Mouse (Mus musculus) MEL (cell line): ENCODE data around the gene Nars2. TPM values are rescaled to one million over a fixed set of nuclear protein-coding genes. Genes with fewer than 3 reads are reported as not detected.

ENCODE experiments used
- DNase-seq: peaks from one replicate; pipeline ENCODE4 v3.0.0; 2011; ENCODE audit warnings: low read depth, low spot score
- H3K27ac ChIP-seq: 2 replicates; pipeline ENCODE4 v1.5.1; 2012; ENCODE audit warnings: low read depth, mild to moderate bottlenecking, control low read depth, low read length, moderate library complexity; ENCODE audit not compliant: control insufficient read depth
- H3K27me3 ChIP-seq, 2 experiments: fragments of 150-350 bp in 1 of 2; sonication (generic) in 1 of 2; 2 replicates each; pipeline ENCODE4 v1.6.1; 2012; ENCODE audit warnings: low read length in 2 of 2, mild to moderate bottlenecking in 2 of 2, improper control_type of control experiment in 1 of 2, moderate library complexity in 1 of 2; ENCODE audit not compliant: insufficient read depth in 2 of 2, control insufficient read depth in 1 of 2
- H3K36me3 ChIP-seq, 2 experiments: 2 replicates each; pipeline ENCODE4 v1.6.1; 2012 to 2014; ENCODE audit warnings: low read length in 2 of 2, improper control_type of control experiment in 1 of 2, inconsistent platforms in 1 of 2, mild to moderate bottlenecking in 1 of 2; ENCODE audit not compliant: insufficient read depth in 2 of 2, control insufficient read depth in 1 of 2
- H3K4me1 ChIP-seq, 2 experiments: fragments of 150-350 bp in 1 of 2; sonication (generic) in 1 of 2; 2 replicates each; pipeline ENCODE4 v1.6.1; 2012; ENCODE audit warnings: low read length in 2 of 2, improper control_type of control experiment in 1 of 2, mild to moderate bottlenecking in 1 of 2; ENCODE audit not compliant: insufficient read depth in 2 of 2, control insufficient read depth in 1 of 2
- H3K4me3 ChIP-seq, 2 experiments: fragments of 150-350 bp in 1 of 2; sonication (generic) in 1 of 2; 2 replicates each; pipeline ENCODE4 v1.5.1; 2012; ENCODE audit warnings: low read depth in 2 of 2, low read length in 2 of 2, mild to moderate bottlenecking in 2 of 2, moderate library complexity in 2 of 2, control low read depth in 1 of 2, improper control_type of control experiment in 1 of 2; ENCODE audit not compliant: control insufficient read depth in 1 of 2, insufficient read depth in 1 of 2
- H3K79me2 ChIP-seq: 2 replicates; pipeline ENCODE4 v1.6.1; 2012; ENCODE audit warnings: mild to moderate bottlenecking, low read length, moderate library complexity; ENCODE audit not compliant: control insufficient read depth, poor library complexity, insufficient read depth
- H3K9ac ChIP-seq: 2 replicates; pipeline ENCODE4 v1.6.1; 2012; ENCODE audit warnings: low read depth, mild to moderate bottlenecking, control low read depth, low read length, moderate library complexity; ENCODE audit not compliant: control insufficient read depth, poor library complexity, severe bottlenecking
- H3K9me3 ChIP-seq: fragments of 150-350 bp; sonication (generic); replicated peaks from 2 replicates; pipeline ENCODE4 v1.6.1; 2012; ENCODE audit warnings: mild to moderate bottlenecking, low read length, improper control_type of control experiment, moderate library complexity; ENCODE audit not compliant: insufficient read depth
- BHLHE40 ChIP-seq: IDR thresholded peaks from 2 replicates; pipeline ENCODE4 v1.6.1; 2012; ENCODE audit warnings: low read depth, mild to moderate bottlenecking, inconsistent platforms, low read length, improper control_type of control experiment, borderline replicate concordance
- CHD1 ChIP-seq: IDR thresholded peaks from 2 replicates; pipeline ENCODE4 v1.6.1; 2012; ENCODE audit warnings: low read depth, mild to moderate bottlenecking, inconsistent platforms, low read length, improper control_type of control experiment
- CHD2 ChIP-seq: IDR thresholded peaks from 2 replicates; pipeline ENCODE4 v1.6.1; 2011; ENCODE audit warnings: low read length, improper control_type of control experiment
- E2F4 ChIP-seq: IDR thresholded peaks from 2 replicates; pipeline ENCODE4 v1.6.1; 2011; ENCODE audit warnings: low read depth, low read length, improper control_type of control experiment, borderline replicate concordance
- EP300 ChIP-seq, 2 experiments: IDR thresholded peaks; 2 replicates each; pipeline ENCODE4 v1.6.1; 2011; ENCODE audit warnings: improper control_type of control experiment in 2 of 2, low read length in 2 of 2, low read depth in 1 of 2, mild to moderate bottlenecking in 1 of 2
- ETS1 ChIP-seq: IDR thresholded peaks from 2 replicates; pipeline ENCODE4 v1.6.1; 2012; ENCODE audit warnings: low read depth, mild to moderate bottlenecking, inconsistent platforms, low read length, improper control_type of control experiment, moderate library complexity
- GATA1 ChIP-seq: IDR thresholded peaks from 2 replicates; pipeline ENCODE4 v1.6.1; 2011; ENCODE audit warnings: low read depth, low read length, improper control_type of control experiment
- HCFC1 ChIP-seq: IDR thresholded peaks from 2 replicates; pipeline ENCODE4 v1.6.1; 2012; ENCODE audit warnings: low read depth, mild to moderate bottlenecking, inconsistent platforms, low read length, improper control_type of control experiment, moderate library complexity
- JUND ChIP-seq: IDR thresholded peaks from 2 replicates; pipeline ENCODE4 v1.6.1; 2011; ENCODE audit warnings: low read depth, mild to moderate bottlenecking, improper control_type of control experiment, low read length
- MAFK ChIP-seq: IDR thresholded peaks from 2 replicates; pipeline ENCODE4 v1.6.1; 2011; ENCODE audit warnings: low read depth, mild to moderate bottlenecking, low read length, improper control_type of control experiment, borderline replicate concordance
- MAX ChIP-seq: IDR thresholded peaks from 2 replicates; pipeline ENCODE4 v1.6.1; 2011; ENCODE audit warnings: low read length, improper control_type of control experiment
- MEF2A ChIP-seq: IDR thresholded peaks from 2 replicates; pipeline ENCODE4 v1.6.1; 2014; ENCODE audit warnings: low read depth, mild to moderate bottlenecking, inconsistent platforms, low read length, improper control_type of control experiment; ENCODE audit not compliant: poor library complexity, insufficient replicate concordance, severe bottlenecking; ENCODE audit errors: extremely low read depth
- MXI1 ChIP-seq: IDR thresholded peaks from 2 replicates; pipeline ENCODE4 v1.6.1; 2011; ENCODE audit warnings: mild to moderate bottlenecking, low read depth, low read length, improper control_type of control experiment
- MYB ChIP-seq: IDR thresholded peaks from 2 replicates; pipeline ENCODE4 v1.6.1; 2011; ENCODE audit warnings: mild to moderate bottlenecking, low read depth, low read length, improper control_type of control experiment
- MYC ChIP-seq: IDR thresholded peaks from 2 replicates; pipeline ENCODE4 v1.6.1; 2011; ENCODE audit warnings: low read depth, mild to moderate bottlenecking, low read length, improper control_type of control experiment, moderate library complexity
- NELFE ChIP-seq: IDR thresholded peaks from 2 replicates; pipeline ENCODE4 v1.6.1; 2011; ENCODE audit warnings: low read depth, low read length, improper control_type of control experiment
- POLR2A ChIP-seq, 2 experiments: IDR thresholded peaks; 2 replicates each; pipeline ENCODE4 v1.6.1; 2011 to 2012; ENCODE audit warnings: low read length in 2 of 2, mild to moderate bottlenecking in 2 of 2, control low read depth in 1 of 2, improper control_type of control experiment in 1 of 2, low read depth in 1 of 2, moderate library complexity in 1 of 2; ENCODE audit not compliant: control insufficient read depth in 1 of 2, insufficient read depth in 1 of 2, poor library complexity in 1 of 2
- POLR2AphosphoS2 ChIP-seq: IDR thresholded peaks from 2 replicates; pipeline ENCODE4 v1.6.1; 2011; ENCODE audit warnings: low read length, improper control_type of control experiment
- POLR2AphosphoS5 ChIP-seq: IDR thresholded peaks from 2 replicates; pipeline ENCODE4 v1.6.1; 2012; ENCODE audit warnings: low read depth, borderline replicate concordance, mild to moderate bottlenecking, inconsistent platforms, low read length, moderate library complexity, mixed read lengths
- SIN3A ChIP-seq: IDR thresholded peaks from 2 replicates; pipeline ENCODE4 v1.6.1; 2012; ENCODE audit warnings: low read length, improper control_type of control experiment, inconsistent platforms
- SMC3 ChIP-seq: IDR thresholded peaks from 2 replicates; pipeline ENCODE4 v1.6.1; 2011; ENCODE audit warnings: low read depth, low read length, improper control_type of control experiment
- TAL1 ChIP-seq: IDR thresholded peaks from 2 replicates; pipeline ENCODE4 v1.6.1; 2012; ENCODE audit warnings: mild to moderate bottlenecking, inconsistent platforms, low read length, moderate library complexity, mixed read lengths
- TCF12 ChIP-seq: IDR thresholded peaks from 2 replicates; pipeline ENCODE4 v1.6.1; 2014; ENCODE audit warnings: low read depth, mild to moderate bottlenecking, inconsistent platforms, low read length, improper control_type of control experiment, moderate library complexity
- USF1 ChIP-seq: IDR thresholded peaks from 2 replicates; pipeline ENCODE4 v1.6.1; 2014; ENCODE audit warnings: low read depth, mild to moderate bottlenecking, inconsistent platforms, low read length, improper control_type of control experiment, moderate library complexity
- ZC3H11A ChIP-seq: IDR thresholded peaks from 2 replicates; pipeline ENCODE4 v1.6.1; 2012; ENCODE audit warnings: low read depth, mild to moderate bottlenecking, inconsistent platforms, low read length, improper control_type of control experiment
- polyA plus RNA-seq, 2 experiments: library from polyadenylated mRNA; stranded (reverse) in 1 of 2; unstranded in 1 of 2; fragments of >175 nt in 1 of 2; fragments of >200 nt in 1 of 2; gene quantifications; 2 replicates each; pipeline versions ENCODE4 v1.2.1 to v1.2.4; 2012; ENCODE audit warnings: low replicate concordance in 2 of 2, low read depth in 1 of 2; ENCODE audit not compliant: insufficient read length in 2 of 2, insufficient read depth in 1 of 2, missing spikeins in 1 of 2
- total RNA-seq: library from RNA; depleted of rRNA; stranded (reverse); fragments of 300-350 nt; gene quantifications from 2 replicates; pipeline ENCODE4 v1.2.3, GENCODE M21; 2012

The Nars2 gene
- total and polyA plus RNA-seq, 3 experiments = 14.7 to 22.9 TPM; not detected in 1

DNA sequence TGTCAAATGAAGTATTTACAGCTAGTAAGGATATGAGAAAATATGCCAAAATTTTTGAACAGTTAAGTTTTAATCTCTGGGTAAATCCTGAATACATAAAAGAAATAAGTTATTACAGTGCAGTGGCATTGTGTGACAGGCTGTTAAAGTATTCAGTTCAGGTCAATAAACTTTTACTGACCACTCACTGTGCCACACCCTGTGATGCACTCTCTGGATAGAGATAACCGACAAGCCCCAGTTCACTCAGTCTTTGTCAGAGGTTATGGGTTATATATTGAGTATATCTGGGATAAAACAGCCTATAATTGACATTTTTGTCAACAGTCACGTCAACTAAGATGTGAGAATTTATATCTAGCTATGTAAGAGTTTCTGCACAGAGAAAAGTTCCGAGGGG is 120.2 kb downstream of the Nars2 start:
- Histone ChIP-seq H3K9ac (no peak overlapping the region), H3K27me3 (no peaks in the 10 kb centered on the region), H3K4me3 (no peak overlapping the region), H3K9me3 (no peaks in the 10 kb centered on the region), H3K79me2 (no peaks in the 10 kb centered on the region), H3K4me1 (peaks cover 0 to 7% of the 10 kb centered on the region in 2 experiments; a peak in 2 of 4 replicates), H3K27ac (no peak overlapping the region), H3K36me3 (peaks cover 0 to 9% of the 10 kb centered on the region in 2 experiments; a peak in 3 of 4 replicates)
- TF ChIP-seq MEF2A = no peak
- TF ChIP-seq E2F4 = no peak
- TF ChIP-seq MAFK = no peak
- TF ChIP-seq MXI1 = no peak
- no peak for TF ChIP-seq HCFC1
- no peak for TF ChIP-seq POLR2AphosphoS5
- TF ChIP-seq SIN3A = no peak
- no peak for TF ChIP-seq SMC3
- no peak for DNase-seq

DNA sequence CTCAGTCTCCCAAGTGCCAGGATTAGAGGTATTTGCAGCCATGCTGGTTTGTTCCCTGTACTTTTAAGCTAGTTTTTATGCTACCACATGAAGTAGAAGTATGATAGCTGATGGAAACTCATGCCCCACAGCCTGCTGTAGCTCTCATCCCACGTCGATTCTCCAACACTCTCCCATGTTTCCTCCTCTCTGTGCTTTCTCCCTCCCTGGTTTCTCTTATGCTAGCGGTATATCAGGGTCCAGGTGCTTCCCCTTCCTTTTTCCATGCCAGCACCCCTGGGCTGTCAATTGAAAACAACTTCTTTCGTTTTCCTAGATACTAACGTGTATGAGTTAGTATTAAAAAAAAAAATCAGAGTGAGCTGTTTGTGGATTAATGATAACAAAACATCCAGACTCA is 120.8 kb downstream of the Nars2 start:
- H3K36me3 ChIP-seq = peaks cover 0 to 9% of the 10 kb centered on the region in 2 experiments; a peak in 3 of 4 replicates
- no peak for TF ChIP-seq BHLHE40
- TF ChIP-seq CHD1 = no peak
- no peak for TF ChIP-seq ETS1
- TF ChIP-seq USF1 = no peak
- no peak for TF ChIP-seq MAX
- no peak for TF ChIP-seq MYC
- TF ChIP-seq MYB = no peak
- TF ChIP-seq EP300 (IDR thresholded peaks at IDR 0.05; ENCODE audit: low read depth in 1 of 2, low read length in 2 of 2) = no peak
- TF ChIP-seq JUND = no peak
- no peak for TF ChIP-seq NELFE
- TF ChIP-seq POLR2A (IDR thresholded peaks at IDR 0.05; ENCODE audit: control insufficient read depth in 1 of 2, insufficient read depth in 1 of 2, low read depth in 1 of 2, low read length in 2 of 2, poor library complexity in 1 of 2) = no peak
- TF ChIP-seq POLR2AphosphoS2 = no peak
- TF ChIP-seq GATA1 = no peak
- TF ChIP-seq CHD2 = no peak
- no peak for TF ChIP-seq E2F4
- TF ChIP-seq TAL1 = no peak
- no peak for TF ChIP-seq TCF12
- no peak for TF ChIP-seq ZC3H11A
- TF ChIP-seq, all 39 proteins: peak for 0
- Histone ChIP-seq H3K9ac (no peak overlapping the region), H3K4me3 (no peak overlapping the region), H3K79me2 (no peaks in the 10 kb centered on the region), H3K27ac (no peak overlapping the region), H3K4me1 (peaks cover 0 to 7% of the 10 kb centered on the region in 2 experiments; a peak in 2 of 4 replicates), H3K9me3 (no peaks in the 10 kb centered on the region), H3K27me3 (no peaks in the 10 kb centered on the region)
- DNase-seq = no peak
